Mouse (Mus musculus) neural tube, embryonic 13.5 days (tissue): ENCODE measurements at regions not wholly inside any gene's neighbourhood (a gene's known extent, or its start where the extent isn't known, plus 50 kb on each side); places are given as distances from the start of the nearest gene placed in this dataset.
A peak's percentile ranks its signal among the peaks of the same experiment; 100 is the strongest.
"Not testable (repeated sequence)": the region's sequence is repeated elsewhere in the genome, so short reads cannot be mapped to it uniquely, and the experiment has no call there.

ENCODE experiments used
- ATAC-seq: fragments of 200-750 bp; cut with Nextera tagmentation; 2 replicates; pipeline ENCODE4 v1.8.0; 2017; ENCODE audit warnings: low read depth, mild to moderate bottlenecking, moderate TSS enrichment, moderate library complexity
- H3K27ac ChIP-seq: fragments of 300-500 bp; sonication (generic); replicated peaks from 2 replicates; pipeline ENCODE4 v1.5.1; 2015; ENCODE audit warnings: moderate library complexity, mild to moderate bottlenecking, inconsistent platforms
- H3K27me3 ChIP-seq: fragments of 300-500 bp; sonication (generic); 2 replicates; pipeline ENCODE4 v1.6.1; 2015; ENCODE audit warnings: mild to moderate bottlenecking, inconsistent platforms
- H3K36me3 ChIP-seq: fragments of 300-500 bp; sonication (generic); 2 replicates; pipeline ENCODE4 v1.6.1; 2015; ENCODE audit warnings: mild to moderate bottlenecking, inconsistent platforms
- H3K4me1 ChIP-seq: fragments of 300-500 bp; sonication (generic); replicated peaks from 2 replicates; pipeline ENCODE4 v1.6.1; 2015; ENCODE audit warnings: inconsistent platforms
- H3K4me2 ChIP-seq: fragments of 300-500 bp; sonication (generic); 2 replicates; pipeline ENCODE4 v1.6.1; 2015; ENCODE audit warnings: inconsistent platforms, mild to moderate bottlenecking, moderate library complexity
- H3K4me3 ChIP-seq: fragments of 300-500 bp; sonication (generic); 2 replicates; pipeline ENCODE4 v1.5.1; 2015; ENCODE audit warnings: mild to moderate bottlenecking, inconsistent platforms
- H3K9ac ChIP-seq: fragments of 300-500 bp; sonication (generic); 2 replicates; pipeline ENCODE4 v1.6.1; 2015; ENCODE audit warnings: moderate library complexity, mild to moderate bottlenecking, inconsistent platforms
- H3K9me3 ChIP-seq: fragments of 300-500 bp; sonication (generic); 2 replicates; pipeline ENCODE4 v1.6.1; 2016; ENCODE audit warnings: inconsistent platforms
- WGBS: fragments of 180-500 bp; shearing (Covaris S2); methylation state at CpG from one replicate; pipeline ENCODE4 v1.1.7; 2015; 5-methylcytosine and 5-hydroxymethylcytosine counted together

GRCm38 (mm10) chr14:61735541-61735940 is 128.3 kb downstream of the Kcnrg start:
- Histone ChIP-seq H3K9ac (no peak overlapping the region), H3K4me2 (no peak overlapping the region), H3K27ac (no peak overlapping the region), H3K36me3 (no peaks in the 10 kb centered on the region), H3K4me3 (no peak overlapping the region), H3K4me1 (peaks cover 7% of the 10 kb centered on the region), H3K27me3 (no peaks in the 10 kb centered on the region), H3K9me3 (no peaks in the 10 kb centered on the region)
- WGBS = 83% methylated on average over 6 of the region's 6 CpGs
- no peak for ATAC-seq

GRCm38 (mm10) chr14:61736384-61737322 is 129.4 kb downstream of the Kcnrg start:
- Histone ChIP-seq H3K27me3 (no peaks in the 10 kb centered on the region), H3K4me3 (no peak overlapping the region), H3K36me3 (no peaks in the 10 kb centered on the region), H3K27ac (no peak overlapping the region), H3K4me2 (peak overlapping the region; percentile 25; the same call in 1 of the 2 replicates), H3K4me1 (peaks cover 7% of the 10 kb centered on the region), H3K9me3 (no peaks in the 10 kb centered on the region), H3K9ac (no peak overlapping the region)
- WGBS = 19% methylated on average over 16 of the region's 16 CpGs
- ATAC-seq = no peak

- H3K9ac ChIP-seq = no peak overlapping the region
- H3K9me3 ChIP-seq = no peaks in the 10 kb centered on the region
- H3K27me3 ChIP-seq = no peaks in the 10 kb centered on the region
- peaks cover 7% of the 10 kb centered on the region for H3K4me1 ChIP-seq
- H3K27ac ChIP-seq = no peak overlapping the region
- no peaks in the 10 kb centered on the region for H3K36me3 ChIP-seq
- 0 out of 2 replicates have a peak overlapping the region, but pooled peaks have one; percentile 25 for H3K4me2 ChIP-seq
- WGBS = 72% methylated on average over 6 of the region's 6 CpGs
- no peak for ATAC-seq
- H3K4me3 ChIP-seq = no peak overlapping the region
Measured at GRCm38 (mm10) chr14:61737504-61738040, 130.3 kb downstream of the Kcnrg start.

- H3K9ac ChIP-seq = no peak overlapping the region
Measured at GRCm38 (mm10) chr14:61739453-61739852, 132.2 kb downstream of the Kcnrg start.

GRCm38 (mm10) chr14:61743855-61744408 is 136.7 kb downstream of the Kcnrg start:
- Histone ChIP-seq H3K4me2 (no peak overlapping the region), H3K27ac (no peak overlapping the region), H3K36me3 (no peaks in the 10 kb centered on the region), H3K4me1 (0 out of 2 replicates have a peak, but pooled peaks cover 7% of the 10 kb centered on the region), H3K9ac (no peak overlapping the region), H3K4me3 (no peak overlapping the region), H3K9me3 (no peaks in the 10 kb centered on the region), H3K27me3 (no peaks in the 10 kb centered on the region)
- ATAC-seq = no peak
- 45% methylated on average over 4 of the region's 4 CpGs for WGBS

More at GRCm38 (mm10) chr14:61739453-61739852, 132.2 kb downstream of the Kcnrg start:
- H3K4me3 ChIP-seq = no peak overlapping the region
- H3K27me3 ChIP-seq = no peaks in the 10 kb centered on the region
- peaks cover 14% of the 10 kb centered on the region for H3K4me1 ChIP-seq
- WGBS = 93% methylated on average over 1 of the region's 1 CpGs
- H3K27ac ChIP-seq = no peak overlapping the region
- no peak overlapping the region for H3K4me2 ChIP-seq
- H3K9me3 ChIP-seq = no peaks in the 10 kb centered on the region
- no peak for ATAC-seq
- no peaks in the 10 kb centered on the region for H3K36me3 ChIP-seq

- Histone ChIP-seq H3K4me1 (peaks cover 14% of the 10 kb centered on the region), H3K4me3 (no peak overlapping the region), H3K9me3 (no peaks in the 10 kb centered on the region), H3K4me2 (no peak overlapping the region), H3K27ac (no peak overlapping the region), H3K36me3 (no peaks in the 10 kb centered on the region), H3K27me3 (no peaks in the 10 kb centered on the region), H3K9ac (no peak overlapping the region)
- WGBS = 85% methylated on average over 3 of the region's 3 CpGs
- no peak for ATAC-seq
Measured at GRCm38 (mm10) chr14:61753421-61753820, 146.2 kb downstream of the Kcnrg start.

GRCm38 (mm10) chr14:61756651-61757050 is 149.4 kb downstream of the Kcnrg start:
- WGBS = 13% methylated on average over 1 of the region's 1 CpGs
- no peak for ATAC-seq
- Histone ChIP-seq H3K4me3 (no peak overlapping the region), H3K27ac (no peak overlapping the region), H3K9ac (no peak overlapping the region), H3K27me3 (no peaks in the 10 kb centered on the region), H3K36me3 (no peaks in the 10 kb centered on the region), H3K4me2 (no peak overlapping the region; the same call in 1 of the 2 replicates), H3K4me1 (peaks cover 14% of the 10 kb centered on the region), H3K9me3 (no peaks in the 10 kb centered on the region)

GRCm38 (mm10) chr14:61757086-61757822 is 150.0 kb downstream of the Kcnrg start:
- Histone ChIP-seq H3K4me3 (0 out of 2 replicates have a peak overlapping the region, but pooled peaks have one; percentile 10), H3K9ac (0 out of 2 replicates have a peak overlapping the region, but pooled peaks have one; percentile 17)
- peak; percentile 82 for ATAC-seq

GRCm38 (mm10) chr14:61757823-61758175 is 150.5 kb downstream of the Kcnrg start:
- ATAC-seq = no peak
- H3K4me2 ChIP-seq = peak overlapping the region; percentile 50
- no peaks in the 10 kb centered on the region for H3K27me3 ChIP-seq
- H3K9ac ChIP-seq = 0 out of 2 replicates have a peak overlapping the region, but pooled peaks have one; percentile 17
- WGBS = 14% methylated on average over 7 of the region's 7 CpGs
- no peaks in the 10 kb centered on the region for H3K9me3 ChIP-seq
- H3K27ac ChIP-seq = no peak overlapping the region
- H3K4me3 ChIP-seq = no peak overlapping the region
- H3K4me1 ChIP-seq = peaks cover 14% of the 10 kb centered on the region
- H3K36me3 ChIP-seq = no peaks in the 10 kb centered on the region

More at GRCm38 (mm10) chr14:61757086-61757822, 150.0 kb downstream of the Kcnrg start:
- no peak overlapping the region for H3K27ac ChIP-seq
- no peaks in the 10 kb centered on the region for H3K36me3 ChIP-seq
- WGBS = 11% methylated on average over 14 of the region's 15 CpGs
- peaks cover 14% of the 10 kb centered on the region for H3K4me1 ChIP-seq
- H3K27me3 ChIP-seq = no peaks in the 10 kb centered on the region
- H3K9me3 ChIP-seq = no peaks in the 10 kb centered on the region
- H3K4me2 ChIP-seq = peak overlapping the region; percentile 50

GRCm38 (mm10) chr14:61758586-61758985 is 151.3 kb downstream of the Kcnrg start:
- 94% methylated on average over 5 of the region's 5 CpGs for WGBS
- H3K9me3 ChIP-seq = no peaks in the 10 kb centered on the region
- peaks cover 14% of the 10 kb centered on the region for H3K4me1 ChIP-seq
- no peaks in the 10 kb centered on the region for H3K36me3 ChIP-seq
- ATAC-seq = no peak
- H3K4me3 ChIP-seq = no peak overlapping the region
- no peaks in the 10 kb centered on the region for H3K27me3 ChIP-seq
- no peak overlapping the region for H3K27ac ChIP-seq
- H3K9ac ChIP-seq = no peak overlapping the region
- no peak overlapping the region for H3K4me2 ChIP-seq

GRCm38 (mm10) chr14:61760176-61760575 is 152.9 kb downstream of the Kcnrg start:
- H3K27ac ChIP-seq, H3K4me3 ChIP-seq, H3K9ac ChIP-seq, H3K9me3 ChIP-seq, H3K36me3 ChIP-seq, ATAC-seq, H3K27me3 ChIP-seq, H3K4me2 ChIP-seq: not testable (repeated sequence)
- H3K4me1 ChIP-seq = peaks cover 14% of the 10 kb centered on the region
- WGBS = 86% methylated on average over 12 of the region's 12 CpGs
